Mouse (Mus musculus) hindbrain, embryonic 14.5 days (tissue): ENCODE measurements around the gene Methig1. TPM values are rescaled to one million over a fixed set of nuclear protein-coding genes. Genes with fewer than 3 reads are reported as not detected.

Source experiments
- ATAC-seq: fragments of 200-750 bp; cut with Nextera tagmentation; 2 replicates; pipeline ENCODE4 v1.8.0; 2017; ENCODE audit warnings: moderate number of reproducible peaks, mild to moderate bottlenecking, moderate TSS enrichment, moderate library complexity; ENCODE audit not compliant: low FRiP score
- DNase-seq: peaks from one replicate; pipeline ENCODE4 v3.0.0-alpha.2; 2015; ENCODE audit warnings: low spot score
- H3K27ac ChIP-seq: fragments of 300-500 bp; sonication (generic); 2 replicates; pipeline ENCODE4 v1.5.1; 2014; ENCODE audit warnings: mild to moderate bottlenecking, moderate library complexity
- H3K27me3 ChIP-seq: fragments of 300-500 bp; sonication (generic); 2 replicates; pipeline ENCODE4 v1.6.1; 2014; ENCODE audit warnings: mild to moderate bottlenecking, low read length, mixed read lengths; ENCODE audit not compliant: control insufficient read depth, insufficient read depth
- H3K36me3 ChIP-seq: fragments of 300-500 bp; sonication (generic); replicated peaks from 2 replicates; pipeline ENCODE4 v1.6.1; 2014; ENCODE audit not compliant: control insufficient read depth, insufficient read depth
- H3K4me1 ChIP-seq: fragments of 300-500 bp; sonication (generic); replicated peaks from 2 replicates; pipeline ENCODE4 v1.6.1; 2014; ENCODE audit warnings: antibody characterized with exemption, low read length, mixed read lengths; ENCODE audit not compliant: control insufficient read depth, insufficient read depth
- H3K4me2 ChIP-seq: fragments of 300-500 bp; sonication (generic); replicated peaks from 2 replicates; pipeline ENCODE4 v1.6.1; 2014; ENCODE audit warnings: mild to moderate bottlenecking, moderate library complexity
- H3K4me3 ChIP-seq: fragments of 300-500 bp; sonication (generic); replicated peaks from 2 replicates; pipeline ENCODE4 v1.5.1; 2014; ENCODE audit warnings: mild to moderate bottlenecking, low read length
- H3K9ac ChIP-seq: fragments of 300-500 bp; sonication (generic); 2 replicates; pipeline ENCODE4 v1.6.1; 2014
- H3K9me3 ChIP-seq: fragments of 300-500 bp; sonication (generic); 2 replicates; pipeline ENCODE4 v1.6.1; 2016; ENCODE audit warnings: low read length; ENCODE audit not compliant: control insufficient read depth
- WGBS: fragments of 180-500 bp; shearing (Covaris S2); extraction: QIAGEN DNeasy Blood & Tissue Kit; methylation state at CpG from one replicate; pipeline ENCODE4 v1.1.7; 2014; 5-methylcytosine and 5-hydroxymethylcytosine counted together
- polyA plus RNA-seq: library from polyadenylated mRNA; unstranded; fragments of >200 nt; fragmentation: Nextera tagmentation; extraction: Ambion mirVana; gene quantifications from 2 replicates; pipeline ENCODE4 v1.2.1, GENCODE M21; 2014

Gene Methig1
- polyA plus RNA-seq, 1 experiment from 2014 or later, result 0.27 TPM

DNA sequence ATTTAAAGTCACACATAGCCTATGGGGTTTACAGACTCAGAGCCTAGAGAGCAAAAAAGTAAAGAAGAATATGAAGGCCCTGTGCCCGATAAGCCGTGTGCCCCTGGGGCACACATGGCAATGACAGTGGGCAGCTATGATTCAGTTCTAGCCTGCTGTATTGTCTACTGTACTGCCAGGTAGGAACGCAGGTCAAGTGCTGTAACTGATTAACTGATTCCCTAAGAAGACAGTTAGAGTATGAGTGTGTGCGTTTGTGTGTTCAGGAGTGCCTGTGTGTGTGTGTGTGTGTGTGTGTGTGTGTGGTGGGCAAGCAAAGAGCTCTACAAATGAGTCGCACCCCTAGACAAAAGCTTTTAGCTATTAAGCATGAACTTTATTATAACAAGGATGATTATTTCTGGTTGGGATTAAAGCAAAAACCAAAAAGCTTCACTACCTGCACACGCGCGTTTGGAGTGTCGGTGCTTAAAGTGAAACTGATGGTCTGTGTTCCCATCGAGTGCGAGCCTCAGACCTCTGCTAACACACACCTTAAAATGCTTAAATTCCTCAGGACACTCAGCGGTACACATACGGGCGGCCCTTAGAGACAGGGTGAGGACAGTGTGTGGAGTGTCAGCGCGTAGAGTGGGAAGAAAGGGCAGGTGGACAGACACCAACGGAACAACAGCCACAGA lies 34.7 kb downstream of the Methig1 start:
- Histone ChIP-seq H3K4me1 (no peaks in the 10 kb centered on the region), H3K4me2 (no peak overlapping the region), H3K4me3 (no peak overlapping the region), H3K27me3 (no peaks in the 10 kb centered on the region), H3K9me3 (no peaks in the 10 kb centered on the region), H3K27ac (no peak overlapping the region), H3K36me3 (no peaks in the 10 kb centered on the region), H3K9ac (no peak overlapping the region)
- ATAC-seq, result no peak
- WGBS, result 97% methylated on average over 17 of the region's 17 CpGs
- DNase-seq, result no peak

DNA sequence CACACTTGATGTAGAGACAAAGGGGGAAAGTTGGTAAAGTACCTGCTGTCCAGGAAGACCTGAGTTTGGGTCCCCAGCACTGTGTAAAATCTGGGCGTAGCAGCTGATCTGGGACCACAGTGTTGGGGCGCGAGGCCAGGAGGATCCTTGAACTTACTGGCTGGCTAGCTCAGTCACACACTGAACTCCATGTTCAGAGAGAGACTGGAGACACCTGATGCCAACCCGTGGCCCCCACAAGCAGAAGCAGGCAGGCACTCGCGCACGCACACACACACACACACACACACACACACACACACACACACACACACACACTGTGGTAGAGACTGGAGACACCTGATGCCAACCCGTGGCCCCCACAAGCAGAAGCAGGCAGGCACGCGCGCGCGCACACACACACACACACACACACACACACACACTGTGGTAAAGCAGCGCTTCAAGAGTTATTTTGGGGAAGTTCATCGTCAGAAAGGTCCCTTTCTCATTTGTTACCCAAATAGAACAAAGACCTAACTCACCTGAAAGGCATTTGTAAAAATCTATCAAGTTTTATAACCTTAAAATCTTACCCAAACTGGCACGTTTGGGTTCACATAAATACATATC lies 35.4 kb downstream of the Methig1 start:
- no peak for DNase-seq
- no peaks in the 10 kb centered on the region for H3K4me1 ChIP-seq
- no peak overlapping the region for H3K9ac ChIP-seq
- H3K4me3 ChIP-seq, result no peak overlapping the region
- H3K36me3 ChIP-seq, result peaks cover 5% of the 10 kb centered on the region
- 96% methylated on average over 14 of the region's 16 CpGs for WGBS
- no peak overlapping the region for H3K27ac ChIP-seq
- no peak overlapping the region for H3K4me2 ChIP-seq
- no peak for ATAC-seq
- no peaks in the 10 kb centered on the region for H3K9me3 ChIP-seq
- no peaks in the 10 kb centered on the region for H3K27me3 ChIP-seq

- Histone ChIP-seq H3K36me3 (peaks cover 10% of the 10 kb centered on the region), H3K4me1 (no peaks in the 10 kb centered on the region), H3K9me3 (no peaks in the 10 kb centered on the region), H3K27me3 (no peaks in the 10 kb centered on the region), H3K27ac (no peak overlapping the region), H3K9ac (no peak overlapping the region), H3K4me3 (no peak overlapping the region), H3K4me2 (no peak overlapping the region)
- 67% methylated on average over 9 of the region's 9 CpGs for WGBS
- no peak for DNase-seq
- no peak for ATAC-seq
These were observed 35.9 kb downstream of the Methig1 start for GRCm38 (mm10) chr15:100388886-100389285.

DNA sequence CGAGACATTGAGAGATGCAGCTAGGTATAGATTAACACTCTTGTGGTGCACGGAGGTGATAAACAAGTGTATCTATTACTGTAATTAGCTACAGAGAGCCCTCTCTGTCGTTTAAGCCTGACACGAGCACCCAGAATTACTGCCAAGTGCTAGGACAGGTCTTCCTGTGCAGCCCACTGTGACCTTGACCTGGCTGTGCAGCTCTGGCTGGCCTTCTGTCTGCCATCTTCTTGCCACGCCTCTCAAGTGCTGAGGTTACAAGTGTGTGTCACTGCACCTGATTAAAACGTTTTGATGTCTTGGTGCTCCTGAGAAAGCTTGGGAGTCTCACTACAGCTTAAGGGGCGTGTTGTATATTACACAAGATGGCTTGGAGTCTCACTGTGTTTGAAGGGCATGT lies 38.1 kb downstream of the Methig1 start:
- H3K9me3 ChIP-seq, result no peaks in the 10 kb centered on the region
- no peak for DNase-seq
- no peaks in the 10 kb centered on the region for H3K27me3 ChIP-seq
- H3K4me3 ChIP-seq, result no peak overlapping the region
- no peak for ATAC-seq
- no peaks in the 10 kb centered on the region for H3K4me1 ChIP-seq
- no peak overlapping the region for H3K27ac ChIP-seq
- 85% methylated on average over 7 of the region's 7 CpGs for WGBS
- H3K9ac ChIP-seq, result no peak overlapping the region
- H3K36me3 ChIP-seq, result peaks cover 32% of the 10 kb centered on the region
- H3K4me2 ChIP-seq, result no peak overlapping the region

DNA sequence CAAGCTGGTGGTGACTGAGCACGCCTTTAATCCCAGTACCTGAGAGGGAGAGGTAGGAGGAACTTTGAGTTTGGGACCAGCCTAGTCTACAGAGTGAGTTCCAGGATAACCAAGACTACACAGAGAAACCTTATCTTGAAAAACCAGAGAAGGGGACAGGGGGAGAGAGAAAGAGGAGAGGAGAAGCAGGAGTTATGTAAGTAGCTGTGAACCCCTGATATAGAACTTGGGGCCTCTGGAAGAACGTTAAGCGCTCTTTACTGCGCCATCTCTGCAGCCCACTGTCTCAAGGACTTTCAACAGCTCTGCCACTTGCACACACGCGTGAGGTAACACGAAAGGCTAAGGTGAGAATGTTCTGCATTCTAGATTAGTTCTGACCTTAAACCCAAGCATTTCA lies 38.6 kb downstream of the Methig1 start:
- H3K9ac ChIP-seq, result no peak overlapping the region
- H3K27me3 ChIP-seq, result no peaks in the 10 kb centered on the region
- H3K27ac ChIP-seq, result no peak overlapping the region
- 98% methylated on average over 7 of the region's 7 CpGs for WGBS
- peaks cover 37% of the 10 kb centered on the region for H3K36me3 ChIP-seq
- ATAC-seq (no peak), DNase-seq (no peak)
- no peak overlapping the region for H3K4me3 ChIP-seq
- no peaks in the 10 kb centered on the region for H3K4me1 ChIP-seq
- no peak overlapping the region for H3K4me2 ChIP-seq
- no peaks in the 10 kb centered on the region for H3K9me3 ChIP-seq

- no peak overlapping the region for H3K4me3 ChIP-seq
- no peaks in the 10 kb centered on the region for H3K27me3 ChIP-seq
- no peaks in the 10 kb centered on the region for H3K4me1 ChIP-seq
- no peak overlapping the region for H3K4me2 ChIP-seq
- 87% methylated on average over 11 of the region's 11 CpGs for WGBS
- no peak overlapping the region for H3K27ac ChIP-seq
- DNase-seq, result no peak
- peaks cover 52% of the 10 kb centered on the region for H3K36me3 ChIP-seq
- H3K9ac ChIP-seq, result no peak overlapping the region
- ATAC-seq, result no peak
- H3K9me3 ChIP-seq, result no peaks in the 10 kb centered on the region
These were observed 40.1 kb downstream of the Methig1 start for GRCm38 (mm10) chr15:100393016-100393415.

- H3K27ac ChIP-seq, result no peak overlapping the region
- H3K9me3 ChIP-seq, result no peaks in the 10 kb centered on the region
- 97% methylated on average over 3 of the region's 3 CpGs for WGBS
- no peaks in the 10 kb centered on the region for H3K27me3 ChIP-seq
- peaks cover 77% of the 10 kb centered on the region for H3K36me3 ChIP-seq
- ATAC-seq (no peak), DNase-seq (no peak)
- no peaks in the 10 kb centered on the region for H3K4me1 ChIP-seq
- no peak overlapping the region for H3K4me3 ChIP-seq
- no peak overlapping the region for H3K4me2 ChIP-seq
- H3K9ac ChIP-seq, result no peak overlapping the region
These were observed 42.6 kb downstream of the Methig1 start for GRCm38 (mm10) chr15:100395561-100395960.

GRCm38 (mm10) chr15:100400592-100401250 lies 47.8 kb downstream of the Methig1 start:
- Histone ChIP-seq H3K27ac (no peak overlapping the region), H3K4me2 (no peak overlapping the region), H3K4me1 (no peaks in the 10 kb centered on the region), H3K36me3 (peaks cover 99% of the 10 kb centered on the region), H3K27me3 (no peaks in the 10 kb centered on the region), H3K4me3 (no peak overlapping the region), H3K9me3 (no peaks in the 10 kb centered on the region), H3K9ac (no peak overlapping the region)
- DNase-seq, result no peak
- WGBS, result 89% methylated on average over 16 of the region's 16 CpGs
- ATAC-seq, result no peak

- Histone ChIP-seq H3K36me3 (peaks cover 95% of the 10 kb centered on the region), H3K9me3 (no peaks in the 10 kb centered on the region), H3K9ac (no peak overlapping the region), H3K4me2 (no peak overlapping the region), H3K4me3 (no peak overlapping the region), H3K27ac (no peak overlapping the region), H3K27me3 (no peaks in the 10 kb centered on the region), H3K4me1 (no peaks in the 10 kb centered on the region)
- DNase-seq, result no peak
- 78% methylated on average over 4 of the region's 4 CpGs for WGBS
- no peak for ATAC-seq
These were observed 48.9 kb downstream of the Methig1 start for GRCm38 (mm10) chr15:100401811-100402210.
